Mouse (Mus musculus): ENCODE data around the gene Il12b. TPM values are rescaled to one million over a fixed set of nuclear protein-coding genes. Genes with fewer than 3 reads are reported as not detected.

The Il12b gene
- total RNA-seq, 2 experiments from 2014 or later = not detected

Other genes starting within 250 kb of the Il12b start
- 10 to 100 TPM; 30.8 to 44.3 TPM for gene Ublcp1, start 70.4 kb downstream of the Il12b start, total RNA-seq (2021)
- 10 to 100 TPM; 21.8 to 28.8 TPM for gene Rnf145, start 118.9 kb downstream of the Il12b start, total RNA-seq (2021)
- gene Ebf1, start 217.3 kb downstream of the Il12b start, total RNA-seq (2021) = 10 to 100 TPM; 19.7 to 22.8 TPM

All from heart, postnatal 14 days (tissue).